Mouse (Mus musculus) intestine, postnatal 0 days (tissue): ENCODE data around the gene Rilp. TPM values are rescaled to one million over a fixed set of nuclear protein-coding genes. Genes with fewer than 3 reads are reported as not detected.
"Not testable (repeated sequence)": the region's sequence is repeated elsewhere in the genome, so short reads cannot be mapped to it uniquely, and the experiment has no call there.

Source experiments
- ATAC-seq: fragments of 200-750 bp; cut with Nextera tagmentation; 2 replicates; pipeline ENCODE4 v1.8.0; 2017; ENCODE audit warnings: mild to moderate bottlenecking, moderate TSS enrichment, moderate library complexity
- H3K27ac ChIP-seq: fragments of 300-500 bp; sonication (generic); 2 replicates; pipeline ENCODE4 v1.5.1; 2014; ENCODE audit warnings: mild to moderate bottlenecking, low read depth, low read length, moderate library complexity
- H3K27me3 ChIP-seq: fragments of 300-500 bp; sonication (generic); replicated peaks from 2 replicates; pipeline ENCODE4 v1.6.1; 2014; ENCODE audit warnings: low read length, mixed read lengths; ENCODE audit not compliant: control insufficient read depth, insufficient read depth
- H3K36me3 ChIP-seq: fragments of 300-500 bp; sonication (generic); 2 replicates; pipeline ENCODE4 v1.6.1; 2014; ENCODE audit warnings: mild to moderate bottlenecking, moderate library complexity; ENCODE audit not compliant: control insufficient read depth, insufficient read depth
- H3K4me1 ChIP-seq: fragments of 300-500 bp; sonication (generic); replicated peaks from 2 replicates; pipeline ENCODE4 v1.6.1; 2014; ENCODE audit warnings: antibody characterized with exemption, low read length, mixed read lengths; ENCODE audit not compliant: control insufficient read depth, insufficient read depth
- H3K4me2 ChIP-seq: fragments of 300-500 bp; sonication (generic); replicated peaks from 2 replicates; pipeline ENCODE4 v1.6.1; 2014; ENCODE audit warnings: low read depth, mild to moderate bottlenecking, moderate library complexity
- H3K4me3 ChIP-seq: fragments of 300-500 bp; sonication (generic); 2 replicates; pipeline ENCODE4 v1.5.1; 2014; ENCODE audit warnings: low read depth, low read length
- H3K9ac ChIP-seq: fragments of 300-500 bp; sonication (generic); 2 replicates; pipeline ENCODE4 v1.6.1; 2014; ENCODE audit warnings: mild to moderate bottlenecking, low read depth, low read length
- H3K9me3 ChIP-seq: fragments of 300-500 bp; sonication (generic); 2 replicates; pipeline ENCODE4 v1.6.1; 2016; ENCODE audit warnings: mixed run types; ENCODE audit not compliant: control insufficient read depth
- CTCF ChIP-seq: sonication (generic); IDR thresholded peaks from 2 replicates; pipeline ENCODE4 v1.5.1; 2016; ENCODE audit warnings: low read depth, mild to moderate bottlenecking, control low read depth, antibody characterized with exemption, moderate library complexity
- whole genome bisulfite sequencing: fragments of 180-500 bp; shearing (Covaris S2); extraction: QIAGEN DNeasy Blood & Tissue Kit; methylation state at CpG from one replicate; pipeline ENCODE4 v1.1.7; 2014; 5-methylcytosine and 5-hydroxymethylcytosine counted together
- polyA plus RNA-seq: library from polyadenylated mRNA; unstranded; fragments of >200 nt; fragmentation: Nextera tagmentation; extraction: Ambion mirVana; gene quantifications from 2 replicates; pipeline ENCODE4 v1.2.1, GENCODE M21; 2015

Gene Rilp
- polyA plus RNA-seq, 1 experiment from 2014 or later: 6.9 TPM

- no peaks in the 10 kb centered on the region for H3K9me3 ChIP-seq
- H3K27ac ChIP-seq: peak overlapping the region; percentile 66; the same call in 1 of the 2 replicates
- no peak overlapping the region for H3K4me3 ChIP-seq
- H3K4me1 ChIP-seq: peaks cover 10% of the 10 kb centered on the region; the same call in 1 of the 2 replicates
- no peak overlapping the region for H3K9ac ChIP-seq
- peaks cover 8% of the 10 kb centered on the region for H3K36me3 ChIP-seq
- ATAC-seq: no peak; the same call in 1 of the 2 replicates
- no peaks in the 10 kb centered on the region for H3K27me3 ChIP-seq
- WGBS: 83% methylated on average over 5 of the region's 5 CpGs
- no peak overlapping the region for H3K4me2 ChIP-seq
- no peak for TF ChIP-seq CTCF
Measured at GRCm38 (mm10) chr11:75551321-75551720, 41.4 kb downstream of the Rilp start.

GRCm38 (mm10) chr11:75551961-75552441 is 42.1 kb downstream of the Rilp start:
- 34% methylated on average over 9 of the region's 9 CpGs for WGBS
- peak overlapping the region; percentile 66 for H3K27ac ChIP-seq
- 0 out of 2 replicates have a peak overlapping the region, but pooled peaks have one; percentile 12 for H3K9ac ChIP-seq
- no peak overlapping the region for H3K4me3 ChIP-seq
- peaks cover 10% of the 10 kb centered on the region; the same call in 1 of the 2 replicates for H3K4me1 ChIP-seq
- no peak for TF ChIP-seq CTCF
- peak; percentile 48; the same call in 1 of the 2 replicates for ATAC-seq
- H3K9me3 ChIP-seq: no peaks in the 10 kb centered on the region
- H3K36me3 ChIP-seq: peaks cover 6% of the 10 kb centered on the region
- H3K27me3 ChIP-seq: no peaks in the 10 kb centered on the region
- no peak overlapping the region; the same call in 1 of the 2 replicates for H3K4me2 ChIP-seq

- WGBS: 70% methylated on average over 7 of the region's 7 CpGs
- TF ChIP-seq CTCF: no peak
- H3K27ac ChIP-seq: no peak overlapping the region
Measured at GRCm38 (mm10) chr11:75552906-75553482, 43.1 kb downstream of the Rilp start.

GRCm38 (mm10) chr11:75556006-75556405 is 46.1 kb downstream of the Rilp start:
- H3K9ac ChIP-seq, H3K36me3 ChIP-seq, H3K4me3 ChIP-seq, H3K4me2 ChIP-seq, H3K9me3 ChIP-seq, ATAC-seq, H3K27ac ChIP-seq, H3K27me3 ChIP-seq: not testable (repeated sequence)
- H3K4me1 ChIP-seq: peaks cover 11% of the 10 kb centered on the region
- 92% methylated on average over 6 of the region's 6 CpGs for WGBS
- peak; percentile 14; the same call in 1 of the 2 replicates for TF ChIP-seq CTCF

More at GRCm38 (mm10) chr11:75552906-75553482, 43.1 kb downstream of the Rilp start:
- Histone ChIP-seq H3K36me3 (peaks cover 10% of the 10 kb centered on the region; the same call in 1 of the 2 replicates), H3K4me2 (no peak overlapping the region), H3K9ac (no peak overlapping the region), H3K9me3 (no peaks in the 10 kb centered on the region), H3K27me3 (no peaks in the 10 kb centered on the region), H3K4me3 (no peak overlapping the region), H3K4me1 (peaks cover 10% of the 10 kb centered on the region; the same call in 1 of the 2 replicates)
- ATAC-seq: no peak

DNA sequence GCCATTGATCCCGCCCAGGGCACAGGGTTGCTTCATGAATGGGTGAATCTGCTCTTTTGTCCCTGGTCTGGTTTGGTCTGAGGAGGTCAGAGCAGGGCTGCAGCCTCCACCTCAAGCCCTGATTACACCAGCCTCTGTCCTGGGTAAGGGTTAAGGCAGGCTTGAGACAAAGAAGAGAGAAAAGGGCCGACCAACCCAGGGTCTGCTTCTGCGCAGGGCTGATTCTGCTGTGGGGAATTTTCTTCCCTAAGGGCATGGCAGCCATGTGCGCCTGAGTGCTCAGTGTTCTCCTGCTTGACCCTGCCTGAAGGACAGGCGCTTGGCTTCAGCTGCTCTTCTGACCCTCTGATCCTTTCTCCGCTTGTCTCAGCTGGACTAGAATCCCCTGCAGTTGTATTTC is 47.2 kb downstream of the Rilp start:
- Histone ChIP-seq H3K27me3 (no peaks in the 10 kb centered on the region), H3K4me2 (no peak overlapping the region), H3K4me3 (no peak overlapping the region), H3K9ac (no peak overlapping the region), H3K27ac (no peak overlapping the region), H3K9me3 (no peaks in the 10 kb centered on the region), H3K4me1 (peaks cover 9% of the 10 kb centered on the region; the same call in 1 of the 2 replicates), H3K36me3 (peaks cover 10% of the 10 kb centered on the region; the same call in 1 of the 2 replicates)
- ATAC-seq: no peak
- TF ChIP-seq CTCF: no peak
- WGBS: 92% methylated on average over 6 of the region's 6 CpGs

- H3K4me3 ChIP-seq: no peak overlapping the region
- H3K4me1 ChIP-seq: peaks cover 8% of the 10 kb centered on the region; the same call in 1 of the 2 replicates
- no peak overlapping the region for H3K9ac ChIP-seq
- no peak overlapping the region for H3K27ac ChIP-seq
- whole genome bisulfite sequencing: 96% methylated on average over 1 of the region's 1 CpGs
- no peak for ATAC-seq
- H3K27me3 ChIP-seq: no peaks in the 10 kb centered on the region
- H3K9me3 ChIP-seq: no peaks in the 10 kb centered on the region
- no peak overlapping the region for H3K4me2 ChIP-seq
- peak; percentile 62 for TF ChIP-seq CTCF
- H3K36me3 ChIP-seq: peaks cover 13% of the 10 kb centered on the region; the same call in 1 of the 2 replicates
Measured at GRCm38 (mm10) chr11:75558101-75558500, 48.2 kb downstream of the Rilp start.
